Mouse (Mus musculus) mature B cell (primary cell): ENCODE data around the gene Magi3.

Source experiments
- in situ Hi-C: fragments of 300-500 bp; cut with MboI; formaldehyde crosslinking; loops from 2 replicates; pipeline ENCODE4 v1.14.3; 2019

The Magi3 gene

GRCm38 (mm10) chr3:104220295-104220965 is at the start of gene Magi3:
TSS of gene Magi3 (minus strand) at chr3:104220374.
- in situ Hi-C loops, result no loop called here

GRCm38 (mm10) chr3:104264530-104265145 is 44.5 kb upstream of the Magi3 start:
- in situ Hi-C loops, result no loop called here

GRCm38 (mm10) chr3:104260221-104260620 is 40.0 kb upstream of the Magi3 start:
- in situ Hi-C loops, result no loop called here

GRCm38 (mm10) chr3:104259168-104259567 is 39.0 kb upstream of the Magi3 start:
- in situ Hi-C loops, result no loop called here

- in situ Hi-C loops, result no loop called here
Observed at GRCm38 (mm10) chr3:104257041-104257440, 36.9 kb upstream of the Magi3 start.

GRCm38 (mm10) chr3:104253760-104254159 is 33.6 kb upstream of the Magi3 start:
- in situ Hi-C loops, result no loop called here

- in situ Hi-C loops, result no loop called here
Observed at GRCm38 (mm10) chr3:104247850-104248249, 27.7 kb upstream of the Magi3 start.

- in situ Hi-C loops, result no loop called here
Observed at GRCm38 (mm10) chr3:104247057-104247456, 26.9 kb upstream of the Magi3 start.

GRCm38 (mm10) chr3:104244373-104244772 is 24.2 kb upstream of the Magi3 start:
- in situ Hi-C loops, result no loop called here

GRCm38 (mm10) chr3:104243972-104244371 is 23.8 kb upstream of the Magi3 start:
- in situ Hi-C loops, result no loop called here

GRCm38 (mm10) chr3:104239785-104240184 is 19.6 kb upstream of the Magi3 start:
- in situ Hi-C loops, result no loop called here

GRCm38 (mm10) chr3:104239376-104239775 is 19.2 kb upstream of the Magi3 start:
- in situ Hi-C loops, result no loop called here

- in situ Hi-C loops, result no loop called here
Observed at GRCm38 (mm10) chr3:104237846-104238440, 17.8 kb upstream of the Magi3 start.

- in situ Hi-C loops, result no loop called here
Observed at GRCm38 (mm10) chr3:104236029-104236428, 15.9 kb upstream of the Magi3 start.

GRCm38 (mm10) chr3:104235099-104235498 is 14.9 kb upstream of the Magi3 start:
- in situ Hi-C loops, result no loop called here

GRCm38 (mm10) chr3:104233366-104234312 is 13.5 kb upstream of the Magi3 start:
- in situ Hi-C loops, result no loop called here

- in situ Hi-C loops, result no loop called here
Observed at GRCm38 (mm10) chr3:104227438-104228111, 7.4 kb upstream of the Magi3 start.

GRCm38 (mm10) chr3:104226731-104227130 is 6.6 kb upstream of the Magi3 start:
- in situ Hi-C loops, result no loop called here

GRCm38 (mm10) chr3:104221156-104221555 is 982 bp upstream of the Magi3 start:
- in situ Hi-C loops, result no loop called here

GRCm38 (mm10) chr3:104219531-104220294 is 461 bp downstream of the Magi3 start:
- in situ Hi-C loops, result no loop called here

GRCm38 (mm10) chr3:104218926-104219325 is 1.2 kb downstream of the Magi3 start:
- in situ Hi-C loops, result no loop called here
